In the genomic region with DNA sequence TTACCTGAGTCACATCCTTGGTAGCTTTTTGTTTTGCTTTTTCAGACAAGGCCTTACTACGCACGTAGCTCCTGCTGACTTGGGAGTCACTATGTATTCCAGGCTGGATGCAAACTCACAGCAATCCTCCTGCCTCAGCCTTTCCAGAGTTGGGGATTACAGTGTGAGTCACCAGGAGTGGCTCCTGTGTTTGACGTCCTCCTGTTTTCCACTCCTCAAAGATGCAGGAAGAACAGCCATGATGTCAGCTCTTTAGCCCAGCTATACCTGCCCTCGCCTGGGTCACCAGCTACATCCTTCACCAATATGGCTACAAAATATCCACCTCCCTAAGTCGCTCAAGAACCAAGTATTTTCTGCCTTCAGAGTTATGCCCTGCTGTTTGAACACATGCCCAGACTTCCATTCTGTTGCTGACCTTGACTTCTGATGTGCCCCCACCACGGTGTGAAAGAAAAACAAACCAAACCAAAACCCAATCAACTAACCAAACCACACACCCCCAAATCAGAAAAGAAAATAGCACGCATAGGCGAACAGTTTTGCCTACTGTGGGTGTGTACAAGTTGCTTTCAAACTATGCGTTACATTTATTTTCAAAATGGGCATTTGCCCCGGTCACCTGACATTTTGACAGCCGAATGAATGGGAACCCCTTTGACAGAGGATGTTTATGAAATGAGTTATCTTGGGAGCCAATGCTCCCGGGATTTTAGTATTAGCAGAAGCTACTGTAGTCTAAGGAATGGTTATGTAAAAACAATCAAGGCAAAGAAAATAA, we compare ENCODE assay signal across 8 mouse cellular contexts. TPM values are rescaled to one million over a fixed set of nuclear protein-coding genes. Genes with fewer than 3 reads are reported as not detected.
DNase-seq lines count a peak whose midpoint lies in the region; ATAC-seq and TF ChIP-seq lines count a peak whose summit lies in the region.
"Had no signal": no experiment of that assay in that cellular context is flagged by ENCODE, and none has a peak within 500 bp of the region (broad histone marks: within the 10 kb centered on the region; RNA-seq: fewer than 3 reads in every experiment).

No protein-coding gene starts in this region.

- peak overlapping the region; percentile 97 for H3K9ac ChIP-seq in neural tube, embryonic 15.5 days (replicated peaks)

- no peak for TF ChIP-seq CTCF in lung, adult 2 months (IDR thresholded peaks at IDR 0.05; ENCODE audit: insufficient read depth, low read length)
- TF ChIP-seq CTCF in embryonic fibroblast, embryonic 13.5 days (IDR thresholded peaks at IDR 0.05; ENCODE audit: borderline replicate concordance, insufficient read depth, low read length) = no peak

- peaks cover 6% of the 10 kb centered on the region; the same call in 1 of the 2 replicates for H3K4me1 ChIP-seq in lung, adult 2 months (ENCODE audit: control insufficient read depth, insufficient read depth, low read length)
- 0 out of 2 replicates have a peak, but pooled peaks cover 8% of the 10 kb centered on the region for H3K4me1 ChIP-seq in embryonic fibroblast, embryonic 13.5 days (ENCODE audit: control insufficient read depth, insufficient read depth, low read length)
- peaks cover 58% of the 10 kb centered on the region for H3K4me1 ChIP-seq in limb, embryonic 10.5 days
- H3K4me1 ChIP-seq in neural tube, embryonic 15.5 days = peaks cover 34% of the 10 kb centered on the region

- TF ChIP-seq POLR2A in lung, adult 2 months (IDR thresholded peaks at IDR 0.05; ENCODE audit: borderline replicate concordance, extremely low read depth, low read depth, low read length) = no peak
- TF ChIP-seq POLR2A in embryonic fibroblast, embryonic 13.5 days (IDR thresholded peaks at IDR 0.05; ENCODE audit: low read depth, low read length) = no peak

- no peaks in the 10 kb centered on the region for H3K9me3 ChIP-seq in limb, embryonic 10.5 days (replicated peaks)
- no peaks in the 10 kb centered on the region for H3K9me3 ChIP-seq in neural tube, embryonic 15.5 days (replicated peaks)

- DNase-seq in lung, adult 2 months = no peak
- DNase-seq in lung, adult 18-20 months = no peak
- DNase-seq in limb, embryonic 10.5 days (ENCODE audit: low spot score) = no peak
- DNase-seq in urinary bladder, postnatal 4 days (ENCODE audit: low spot score in 2 of 2) = no peak
- no peak for DNase-seq in right cerebral cortex, postnatal 10 days (ENCODE audit: low spot score in 2 of 2)
- DNase-seq: lung, postnatal 14 days had no signal

- H3K4me3 ChIP-seq in lung, adult 2 months (replicated peaks; ENCODE audit: extremely low read depth, low read depth, low read length) = peak overlapping the region; percentile 93
- peak overlapping the region; percentile 84 for H3K4me3 ChIP-seq in embryonic fibroblast, embryonic 13.5 days (ENCODE audit: insufficient read depth, low read length)
- peak overlapping the region; percentile 85; the same call in 1 of the 2 replicates for H3K4me3 ChIP-seq in limb, embryonic 10.5 days
- peak overlapping the region; percentile 97 for H3K4me3 ChIP-seq in neural tube, embryonic 15.5 days (replicated peaks)

- H3K27me3 ChIP-seq in limb, embryonic 10.5 days (ENCODE audit: low read depth, poor library complexity, severe bottlenecking) = peaks cover 16% of the 10 kb centered on the region; the same call in 1 of the 2 replicates
- H3K27me3 ChIP-seq in neural tube, embryonic 15.5 days (replicated peaks) = no peaks in the 10 kb centered on the region

- 57% methylated on average over 12 of the region's 12 CpGs for WGBS in lung, adult 2 months
- WGBS in limb, embryonic 10.5 days = 88% methylated on average over 12 of the region's 12 CpGs
- 80% methylated on average over 12 of the region's 12 CpGs for WGBS in neural tube, embryonic 15.5 days

- peak overlapping the region; percentile 71 for H3K4me2 ChIP-seq in neural tube, embryonic 15.5 days

- no peak for ATAC-seq in neural tube, embryonic 15.5 days (ENCODE audit: low FRiP score)

- no peak overlapping the region for H3K27ac ChIP-seq in embryonic fibroblast, embryonic 13.5 days (ENCODE audit: insufficient read depth, low read length)
- no peak overlapping the region for H3K27ac ChIP-seq in limb, embryonic 10.5 days
- peak overlapping the region; percentile 94; the same call in 1 of the 2 replicates for H3K27ac ChIP-seq in neural tube, embryonic 15.5 days (replicated peaks)

- peaks cover 2% of the 10 kb centered on the region; the same call in 1 of the 2 replicates for H3K36me3 ChIP-seq in limb, embryonic 10.5 days
- no peaks in the 10 kb centered on the region for H3K36me3 ChIP-seq in neural tube, embryonic 15.5 days

RNA-seq across cellular contexts. Expression of a gene that starts 1.6 kb away (rescaled TPM):
- polyA plus RNA-seq in lung, adult 2 months (2012; rRNA removed) = 39.9 and 47.4 TPM in 2 replicates
- polyA plus RNA-seq in embryonic fibroblast, embryonic 13.5 days (2011; ENCODE audit: insufficient read length, low read depth, missing spikeins) = 69.8 and 75.6 TPM in 2 replicates
- 11.4 and 14.6 TPM in 2 replicates for polyA plus RNA-seq in limb, embryonic 10.5 days (2016; fragmentation: Nextera tagmentation; extraction: Ambion mirVana)
- polyA plus RNA-seq in neural tube, embryonic 15.5 days (2015; fragmentation: Nextera tagmentation; extraction: Ambion mirVana) = 34.1 and 36.6 TPM in 2 replicates

RNA-seq across cellular contexts. Expression of a gene that starts 11.9 kb away (rescaled TPM):
- 20.8 and 24.4 TPM in 2 replicates for polyA plus RNA-seq in lung, adult 2 months (2012; rRNA removed)
- 81.1 and 92.5 TPM in 2 replicates for polyA plus RNA-seq in embryonic fibroblast, embryonic 13.5 days (2011; ENCODE audit: insufficient read length, low read depth, missing spikeins)
- 29.0 and 38.0 TPM in 2 replicates for polyA plus RNA-seq in limb, embryonic 10.5 days (2016; fragmentation: Nextera tagmentation; extraction: Ambion mirVana)
- polyA plus RNA-seq in neural tube, embryonic 15.5 days (2015; fragmentation: Nextera tagmentation; extraction: Ambion mirVana) = 33.7 and 36.3 TPM in 2 replicates
